Mouse (Mus musculus) midbrain, postnatal 0 days (tissue): ENCODE measurements around the gene Asdurf. TPM values are rescaled to one million over a fixed set of nuclear protein-coding genes. Genes with fewer than 3 reads are reported as not detected.

Experiments used
- ATAC-seq: fragments of 200-750 bp; cut with Nextera tagmentation; 2 replicates; pipeline ENCODE4 v1.8.0; 2017; ENCODE audit warnings: moderate number of reproducible peaks, mild to moderate bottlenecking, moderate TSS enrichment, moderate library complexity; ENCODE audit not compliant: low FRiP score
- DNase-seq: peaks from one replicate; pipeline ENCODE4 v3.0.0-alpha.2; 2015; ENCODE audit warnings: low spot score
- H3K27ac ChIP-seq: fragments of 300-500 bp; sonication (generic); 2 replicates; pipeline ENCODE4 v1.5.1; 2014; ENCODE audit warnings: low read depth, mild to moderate bottlenecking, low read length, mixed read lengths
- H3K27me3 ChIP-seq: fragments of 300-500 bp; sonication (generic); 2 replicates; pipeline ENCODE4 v1.6.1; 2014; ENCODE audit warnings: low read length, control low read depth, mixed read lengths; ENCODE audit not compliant: insufficient read depth
- H3K36me3 ChIP-seq: fragments of 300-500 bp; sonication (generic); 2 replicates; pipeline ENCODE4 v1.6.1; 2014; ENCODE audit warnings: low read length, control low read depth, mixed read lengths; ENCODE audit not compliant: insufficient read depth
- H3K4me1 ChIP-seq: fragments of 300-500 bp; sonication (generic); 2 replicates; pipeline ENCODE4 v1.6.1; 2014; ENCODE audit warnings: mild to moderate bottlenecking, control low read depth, antibody characterized with exemption, low read length, mixed read lengths; ENCODE audit not compliant: insufficient read depth
- H3K4me2 ChIP-seq: fragments of 300-500 bp; sonication (generic); 2 replicates; pipeline ENCODE4 v1.6.1; 2014; ENCODE audit warnings: low read depth, mild to moderate bottlenecking, low read length, mixed read lengths; ENCODE audit not compliant: poor library complexity, severe bottlenecking
- H3K4me3 ChIP-seq: fragments of 300-500 bp; sonication (generic); 2 replicates; pipeline ENCODE4 v1.5.1; 2014; ENCODE audit warnings: low read depth, mild to moderate bottlenecking, low read length, moderate library complexity
- H3K9ac ChIP-seq: fragments of 300-500 bp; sonication (generic); replicated peaks from 2 replicates; pipeline ENCODE4 v1.6.1; 2014; ENCODE audit warnings: mild to moderate bottlenecking, low read length, moderate library complexity, mixed read lengths; ENCODE audit not compliant: poor library complexity, severe bottlenecking
- H3K9me3 ChIP-seq: fragments of 300-500 bp; sonication (generic); 2 replicates; pipeline ENCODE4 v1.6.1; 2016; ENCODE audit warnings: low read length, control low read depth
- CTCF ChIP-seq: IDR thresholded peaks from 2 replicates; pipeline ENCODE4 v1.5.1; 2016; ENCODE audit warnings: antibody characterized with exemption, mild to moderate bottlenecking
- WGBS: fragments of 180-500 bp; shearing (Covaris S2); extraction: QIAGEN DNeasy Blood & Tissue Kit; methylation state at CpG from one replicate; pipeline ENCODE4 v1.1.7; 2014; 5-methylcytosine and 5-hydroxymethylcytosine counted together
- polyA plus RNA-seq: library from polyadenylated mRNA; unstranded; fragments of >200 nt; fragmentation: Nextera tagmentation; extraction: Ambion mirVana; gene quantifications from 2 replicates; pipeline ENCODE4 v1.2.1, GENCODE M21; 2015
- total RNA-seq: library from RNA; depleted of rRNA; stranded (reverse); fragments of >200 nt; gene quantifications from 2 replicates; pipeline ENCODE4 v1.2.3, GENCODE M21; 2014; rRNA removed

Asdurf gene
- total and polyA plus RNA-seq, 2 experiments from 2014 or later, result 9.1 to 14.0 TPM

DNA sequence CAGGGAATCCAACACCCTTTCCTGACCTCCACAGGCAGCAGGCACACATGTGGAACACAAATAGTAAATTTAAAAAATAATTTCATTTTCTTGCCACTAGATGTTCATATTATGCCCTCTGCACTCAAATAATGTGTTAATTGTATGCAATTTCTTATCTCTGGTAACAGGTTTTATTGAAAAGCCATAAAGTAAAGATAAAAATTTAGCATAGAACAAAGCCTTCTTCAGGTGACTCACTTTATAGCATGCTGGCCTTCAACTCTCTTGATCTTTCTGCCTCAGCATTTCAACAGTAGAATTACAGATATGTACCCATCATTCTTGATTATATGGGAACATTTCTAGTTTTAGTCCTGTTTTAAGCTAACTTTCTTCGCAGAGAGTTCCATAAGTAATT, 28.1 kb downstream of the Asdurf start:
- Histone ChIP-seq H3K9ac (no peak overlapping the region), H3K27me3 (no peaks in the 10 kb centered on the region), H3K9me3 (no peaks in the 10 kb centered on the region), H3K27ac (no peak overlapping the region), H3K4me2 (no peak overlapping the region), H3K36me3 (no peaks in the 10 kb centered on the region), H3K4me1 (no peaks in the 10 kb centered on the region), H3K4me3 (no peak overlapping the region)
- 98% methylated on average over 1 of the region's 1 CpGs for WGBS
- ATAC-seq (no peak), DNase-seq (no peak)
- no peak for TF ChIP-seq CTCF

DNA sequence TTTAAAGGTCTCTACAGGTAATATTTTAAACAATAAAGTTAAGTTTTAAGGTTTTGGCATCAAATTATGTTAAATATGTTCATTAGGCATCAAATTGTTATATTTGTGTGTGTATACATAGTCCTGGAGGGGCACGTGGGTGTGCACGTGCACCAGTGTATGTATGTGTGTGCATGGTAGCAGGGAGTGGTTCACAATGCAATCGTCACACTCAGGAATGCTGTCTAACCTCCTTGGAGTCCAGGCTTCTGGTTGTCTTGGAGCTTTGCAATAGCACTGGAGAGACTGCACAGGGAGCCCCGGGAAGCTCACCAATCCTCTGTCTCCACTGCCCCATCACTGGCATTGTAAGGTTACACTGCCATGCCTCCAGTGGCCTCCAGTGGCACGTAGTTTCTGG, 29.2 kb downstream of the Asdurf start:
- no peak overlapping the region for H3K9ac ChIP-seq
- no peak overlapping the region for H3K4me3 ChIP-seq
- no peak overlapping the region for H3K4me2 ChIP-seq
- H3K27ac ChIP-seq, result no peak overlapping the region
- no peak for TF ChIP-seq CTCF
- WGBS, result 94% methylated on average over 5 of the region's 5 CpGs
- DNase-seq (no peak), ATAC-seq (no peak)
- no peaks in the 10 kb centered on the region for H3K27me3 ChIP-seq
- no peaks in the 10 kb centered on the region for H3K9me3 ChIP-seq
- H3K4me1 ChIP-seq, result no peaks in the 10 kb centered on the region
- H3K36me3 ChIP-seq, result peaks cover under 1% of the 10 kb centered on the region; the same call in 1 of the 2 replicates

DNA sequence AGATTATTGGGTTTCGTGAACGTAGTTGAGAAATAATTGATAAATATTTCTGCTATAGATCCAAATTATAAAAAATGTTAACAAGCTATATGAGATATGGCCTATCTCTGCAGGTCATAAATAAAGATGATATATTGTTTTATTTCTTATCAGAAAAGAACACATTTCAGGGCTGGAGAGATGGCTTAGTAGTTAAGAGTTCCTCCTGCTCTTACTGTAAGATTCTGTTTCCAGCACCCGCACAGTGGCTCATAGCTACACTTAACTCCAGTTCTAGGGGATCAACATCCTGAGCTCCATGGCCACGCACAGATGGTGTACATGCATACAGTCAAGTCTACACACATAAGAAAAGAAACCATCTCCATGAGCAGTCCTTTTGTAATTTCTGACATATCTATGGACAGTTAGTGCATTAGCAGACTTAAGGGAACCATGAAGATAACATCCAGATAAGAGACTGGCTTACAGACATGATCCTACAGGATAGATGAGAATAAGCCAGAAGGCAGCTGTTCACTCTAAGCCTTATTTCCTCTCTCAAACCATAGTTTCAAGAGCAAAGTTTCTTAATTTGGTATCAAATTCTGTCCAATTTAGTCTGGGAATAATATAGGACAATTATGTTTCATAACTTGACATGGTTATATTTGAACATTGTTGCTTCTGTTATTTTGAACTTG, 30.6 kb downstream of the Asdurf start:
- WGBS, result 94% methylated on average over 4 of the region's 4 CpGs
- H3K9ac ChIP-seq, result no peak overlapping the region
- no peaks in the 10 kb centered on the region for H3K9me3 ChIP-seq
- H3K4me1 ChIP-seq, result no peaks in the 10 kb centered on the region
- H3K27ac ChIP-seq, result no peak overlapping the region
- no peak overlapping the region for H3K4me3 ChIP-seq
- TF ChIP-seq CTCF, result no peak
- ATAC-seq, result no peak
- DNase-seq, result no peak
- H3K36me3 ChIP-seq, result peaks cover 7% of the 10 kb centered on the region; the same call in 1 of the 2 replicates
- H3K4me2 ChIP-seq, result no peak overlapping the region
- H3K27me3 ChIP-seq, result no peaks in the 10 kb centered on the region

DNA sequence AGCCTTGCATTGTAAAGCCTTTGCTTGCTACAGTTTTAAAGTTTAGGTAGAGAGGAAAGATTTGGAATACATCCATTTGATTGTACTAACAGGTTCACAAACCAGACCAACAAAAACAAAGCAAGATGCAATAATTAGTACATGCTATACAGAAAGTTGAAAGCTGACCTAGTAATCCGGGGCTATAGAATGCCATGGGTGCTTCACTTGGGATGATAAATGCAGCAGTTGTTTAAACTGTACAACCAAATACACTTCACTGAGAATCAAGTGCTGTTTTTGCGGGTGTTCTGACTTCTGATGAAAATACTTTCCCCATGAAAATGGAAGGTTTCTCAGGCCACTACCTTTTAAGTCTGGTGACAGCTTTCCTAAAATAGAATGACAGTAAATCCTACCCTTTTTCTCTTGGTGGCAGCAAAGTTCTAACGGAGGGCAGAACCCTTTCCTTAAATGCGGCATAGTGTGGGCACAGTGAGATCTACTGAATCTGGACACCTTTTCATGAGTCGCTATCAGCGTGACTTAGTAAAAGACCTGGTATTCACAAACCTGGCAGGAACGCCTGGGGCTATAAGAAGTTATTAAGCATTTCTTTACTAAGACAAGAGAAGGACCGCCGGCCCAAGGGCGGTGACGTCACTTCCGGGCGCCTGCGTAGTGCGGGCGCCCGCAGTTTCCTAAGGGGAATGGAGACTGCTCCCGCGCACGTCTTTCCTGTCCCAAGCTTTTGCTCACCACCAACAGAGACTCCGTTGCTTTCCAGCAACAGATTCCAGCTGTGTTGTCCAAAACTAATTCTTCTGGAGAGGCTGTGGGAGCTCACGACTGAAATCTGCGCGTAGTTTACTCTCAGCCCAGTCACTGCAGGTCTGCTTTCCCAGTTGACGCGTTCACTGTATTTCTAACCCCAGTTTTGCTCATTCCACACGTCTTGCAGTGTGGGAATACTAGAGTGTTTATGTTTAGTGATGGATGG, 39.1 kb downstream of the Asdurf start, which contains the start of gene Osgepl1:
Gene Osgepl1, plus strand, starts transcription at position 636 of the 979 bp plus-strand sequence.
- Histone ChIP-seq H3K36me3 (peaks cover 7% of the 10 kb centered on the region; the same call in 1 of the 2 replicates), H3K27ac (peak within 1 kb of the TSS; percentile 77), H3K4me3 (peak within 1 kb of the TSS; percentile 68), H3K27me3 (no peaks in the 10 kb centered on the region), H3K9ac (peak within 1 kb of the TSS; percentile 74), H3K4me1 (no peaks in the 10 kb centered on the region), H3K4me2 (peak within 1 kb of the TSS; percentile 70), H3K9me3 (no peaks in the 10 kb centered on the region)
- ATAC-seq, result peak; percentile 97
- 3% methylated on average over 27 of the region's 27 CpGs for WGBS
- TF ChIP-seq CTCF, result peak; percentile 56
- DNase-seq, result peak; percentile 93

DNA sequence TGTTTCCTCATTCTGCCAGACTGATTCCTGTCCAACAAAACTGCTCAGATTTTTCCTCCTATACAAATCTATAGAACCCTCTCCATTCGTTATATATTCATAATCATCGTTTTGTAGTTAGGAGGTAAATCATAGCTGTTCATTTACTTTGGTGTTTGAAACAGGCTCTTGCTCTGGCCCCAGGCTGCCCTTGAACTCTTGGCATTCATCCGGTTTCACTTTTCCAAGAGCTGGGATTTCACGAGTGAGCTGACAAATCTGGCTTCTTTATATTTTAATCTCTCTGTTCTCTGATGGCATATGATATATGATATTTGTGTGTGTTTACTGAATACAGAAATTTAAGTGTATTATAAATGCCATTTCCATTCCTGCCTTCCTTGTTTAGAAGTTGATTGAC, 51.9 kb downstream of the Asdurf start:
- no peak overlapping the region for H3K9ac ChIP-seq
- DNase-seq, result no peak
- H3K4me2 ChIP-seq, result no peak overlapping the region
- WGBS, result 93% methylated on average over 4 of the region's 4 CpGs
- no peaks in the 10 kb centered on the region for H3K36me3 ChIP-seq
- no peak for ATAC-seq
- no peak for TF ChIP-seq CTCF
- H3K27me3 ChIP-seq, result no peaks in the 10 kb centered on the region
- no peaks in the 10 kb centered on the region for H3K9me3 ChIP-seq
- H3K4me3 ChIP-seq, result no peak overlapping the region
- no peaks in the 10 kb centered on the region for H3K4me1 ChIP-seq
- H3K27ac ChIP-seq, result no peak overlapping the region

Other genes with a start within 250 kb of the Asdurf start
- not detected in 2 replicates for gene 1700019A02Rik, start 165.0 kb downstream of the Asdurf start, total RNA-seq
- not detected in 2 replicates for gene 1700019A02Rik, start 165.0 kb downstream of the Asdurf start, polyA plus RNA-seq
- gene Pms1, start 55.6 kb downstream of the Asdurf start, total RNA-seq, result 4.7 and 7.5 TPM in 2 replicates
- gene Pms1, start 55.6 kb downstream of the Asdurf start, polyA plus RNA-seq, result 5.2 and 6.1 TPM in 2 replicates
- 26.6 and 32.9 TPM in 2 replicates for gene Ormdl1, start 55.5 kb downstream of the Asdurf start, total RNA-seq
- 39.7 and 41.2 TPM in 2 replicates for gene Ormdl1, start 55.5 kb downstream of the Asdurf start, polyA plus RNA-seq
- gene Gm28778, start 55.5 kb downstream of the Asdurf start, total RNA-seq, result not detected in 2 replicates
- gene Gm28778, start 55.5 kb downstream of the Asdurf start, polyA plus RNA-seq, result not detected in 2 replicates
- gene Osgepl1, start 39.0 kb downstream of the Asdurf start, total RNA-seq, result 7.2 and 18.5 TPM in 2 replicates
- 17.0 and 19.7 TPM in 2 replicates for gene Osgepl1, start 39.0 kb downstream of the Asdurf start, polyA plus RNA-seq
- gene Gm28551, start within 50 bp of the Asdurf start, total RNA-seq, result 0.66 and 2.5 TPM in 2 replicates
- 2.1 and 2.7 TPM in 2 replicates for gene Gm28551, start within 50 bp of the Asdurf start, polyA plus RNA-seq
- gene Asnsd1, start 133 bp upstream of the Asdurf start, total RNA-seq, result 28.3 and 41.7 TPM in 2 replicates
- gene Asnsd1, start 133 bp upstream of the Asdurf start, polyA plus RNA-seq, result 52.1 and 55.1 TPM in 2 replicates